6 mouse cellular contexts compared by ENCODE assay signal in the genomic region with DNA sequence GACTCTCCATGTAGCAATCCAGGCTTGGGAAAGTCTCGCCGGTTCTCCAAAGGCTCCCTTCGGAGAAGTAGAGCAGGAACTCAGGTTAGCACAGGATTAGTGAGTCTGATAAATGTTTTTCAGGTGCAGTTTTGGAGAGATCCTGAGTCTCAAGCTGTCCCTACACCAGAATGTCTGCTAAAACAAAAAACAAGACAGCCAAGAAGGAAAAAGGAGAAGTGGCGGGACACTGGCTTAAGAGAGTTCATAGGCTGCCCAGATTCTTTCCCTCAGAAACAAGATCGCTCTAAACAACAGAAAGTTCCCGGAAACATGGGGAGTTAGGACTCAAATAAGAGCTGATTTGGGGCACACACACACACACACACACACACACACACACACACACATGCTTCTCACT.
"Had no signal": no experiment of that assay in that cellular context is flagged by ENCODE, and none has a peak within 500 bp of the region (broad histone marks: within the 10 kb centered on the region; RNA-seq: fewer than 3 reads in every experiment).

No protein-coding gene starts in this region.

- DNase-seq: thymus, adult 2 months had no signal

- H3K9ac ChIP-seq: limb, embryonic 13.5 days; liver, embryonic 14.5 days; neural tube, embryonic 15.5 days; stomach, embryonic 15.5 days had no signal

- H3K36me3 ChIP-seq: limb, embryonic 13.5 days; neural tube, embryonic 15.5 days; stomach, embryonic 15.5 days had no signal

- H3K27ac ChIP-seq: limb, embryonic 13.5 days; liver, embryonic 14.5 days; neural tube, embryonic 15.5 days; stomach, embryonic 15.5 days had no signal

- H3K4me2 ChIP-seq: limb, embryonic 13.5 days; neural tube, embryonic 15.5 days; stomach, embryonic 15.5 days had no signal

- ATAC-seq: midbrain, embryonic 16.5 days had no signal

- H3K4me3 ChIP-seq: limb, embryonic 13.5 days; neural tube, embryonic 15.5 days; stomach, embryonic 15.5 days had no signal

- H3K27me3 ChIP-seq: neural tube, embryonic 15.5 days; stomach, embryonic 15.5 days had no signal

- H3K4me1 ChIP-seq: limb, embryonic 13.5 days; neural tube, embryonic 15.5 days; stomach, embryonic 15.5 days had no signal

- H3K9me3 ChIP-seq: limb, embryonic 13.5 days; neural tube, embryonic 15.5 days; stomach, embryonic 15.5 days had no signal
